Mouse (Mus musculus) right cerebral cortex, postnatal 4 days (tissue): ENCODE measurements at regions not wholly inside any gene's neighbourhood (a gene's known extent, or its start where the extent isn't known, plus 50 kb on each side); places are given as distances from the start of the nearest gene placed in this dataset.
A peak's percentile ranks its signal among the peaks of the same experiment; 100 is the strongest.

ENCODE experiments used
- DNase-seq: peaks from one replicate; pipeline ENCODE4 v3.0.0-alpha.2; 2022

DNA sequence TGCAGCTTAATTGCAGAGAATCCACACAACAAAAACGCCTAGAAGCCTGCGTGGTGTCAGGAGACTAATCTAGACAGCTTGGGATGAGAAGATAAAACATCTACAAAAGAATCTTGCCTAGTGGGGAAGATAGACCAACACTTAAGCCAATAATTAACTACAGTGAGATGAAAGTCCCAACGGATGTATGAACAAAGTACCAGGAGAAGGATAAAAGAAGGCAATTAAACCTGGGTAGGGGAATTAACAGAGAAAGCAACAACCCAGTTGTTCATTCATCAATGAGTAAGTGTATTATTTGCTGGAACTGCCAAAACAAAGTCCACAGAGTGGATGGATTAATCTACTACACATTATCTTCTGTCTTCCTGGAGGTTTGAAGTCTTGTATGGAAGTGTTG, 99.8 kb downstream of the Olfm4 start:
- no peak for DNase-seq

DNA sequence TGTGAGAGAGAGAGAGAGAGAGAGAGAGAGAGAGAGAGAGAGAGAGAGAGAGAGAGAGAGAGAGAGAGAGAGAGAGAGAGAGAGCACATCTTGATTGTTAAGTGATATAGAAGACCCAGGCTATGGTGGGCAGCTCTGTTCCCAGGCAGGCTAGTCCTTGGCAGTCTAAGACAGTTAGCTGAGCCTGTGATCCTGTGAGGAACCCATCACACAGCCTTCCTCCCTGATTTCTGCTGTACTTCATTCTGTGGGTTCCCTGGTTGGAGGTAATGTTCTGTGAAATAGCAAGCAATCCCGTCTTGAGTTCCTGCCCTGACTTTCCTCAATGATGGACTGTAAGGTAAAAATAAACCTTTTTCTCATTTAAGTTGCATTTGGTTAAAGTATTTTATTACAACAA, 113.4 kb downstream of the Olfm4 start:
- DNase-seq = no peak

DNA sequence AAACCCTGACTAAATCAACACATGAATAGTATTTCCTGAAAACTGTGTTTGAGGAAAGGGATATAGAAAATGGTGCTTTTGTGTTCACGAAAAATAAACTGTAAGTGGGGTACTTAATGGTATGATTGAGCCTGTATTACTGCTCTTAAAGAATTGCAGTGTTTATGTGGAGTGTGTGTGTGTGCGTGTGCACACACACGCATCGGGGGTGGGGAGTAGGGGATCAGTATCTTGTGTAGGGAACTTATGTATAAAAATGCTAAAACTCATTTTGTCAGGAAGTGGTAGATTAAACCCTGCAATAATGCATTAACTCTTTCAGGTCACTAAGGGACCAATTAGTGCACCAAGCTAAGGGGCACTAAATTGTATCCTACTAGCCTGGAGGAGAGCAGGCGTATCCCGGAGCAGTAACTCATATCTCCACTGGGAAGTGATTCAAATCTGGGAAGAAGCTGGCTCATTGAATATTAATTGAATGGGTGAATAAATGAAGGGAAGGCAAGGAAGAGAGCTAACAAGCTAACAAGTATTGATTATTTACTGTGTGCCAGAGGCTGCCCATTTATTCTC, 129.3 kb downstream of the Olfm4 start:
- no peak for DNase-seq

DNA sequence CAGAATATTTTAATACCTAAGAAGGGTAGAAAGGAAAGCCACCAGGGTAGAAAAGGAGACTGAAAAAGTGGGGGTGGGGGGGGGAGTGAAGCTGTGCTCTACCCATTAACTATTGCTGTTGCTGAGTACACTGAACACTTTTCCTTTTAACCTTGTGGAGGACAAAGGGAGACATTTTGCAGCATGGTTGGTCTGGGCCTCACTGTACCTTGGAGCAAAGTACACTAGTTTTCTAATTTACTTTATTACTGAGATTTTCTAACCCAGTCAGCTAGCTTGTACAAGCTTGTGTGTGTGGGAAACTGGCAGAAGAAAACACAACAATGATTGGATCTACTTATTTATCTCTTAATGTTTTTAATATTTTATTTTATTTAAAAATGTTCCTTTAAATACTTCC, 130.4 kb downstream of the Olfm4 start:
- DNase-seq = no peak

DNA sequence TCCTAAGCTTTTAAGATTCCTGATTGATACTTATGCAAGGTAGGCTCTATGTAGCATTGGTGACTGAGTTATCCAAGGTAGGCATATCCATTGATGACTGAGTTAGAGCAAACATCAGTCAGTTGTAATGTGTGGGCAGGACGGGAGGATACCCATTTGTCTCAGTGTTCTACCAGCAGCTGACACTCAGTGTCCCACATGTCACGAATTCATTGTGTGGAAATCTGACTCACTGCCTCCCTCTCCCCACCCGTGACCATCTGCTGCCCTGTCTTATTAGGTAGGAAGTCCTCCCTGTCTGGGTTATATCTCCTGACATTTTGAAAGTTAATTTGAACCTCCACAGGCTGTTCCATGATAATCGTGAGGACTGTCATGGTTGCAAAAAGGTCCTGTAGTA, 141.3 kb downstream of the Olfm4 start:
- no peak for DNase-seq

DNA sequence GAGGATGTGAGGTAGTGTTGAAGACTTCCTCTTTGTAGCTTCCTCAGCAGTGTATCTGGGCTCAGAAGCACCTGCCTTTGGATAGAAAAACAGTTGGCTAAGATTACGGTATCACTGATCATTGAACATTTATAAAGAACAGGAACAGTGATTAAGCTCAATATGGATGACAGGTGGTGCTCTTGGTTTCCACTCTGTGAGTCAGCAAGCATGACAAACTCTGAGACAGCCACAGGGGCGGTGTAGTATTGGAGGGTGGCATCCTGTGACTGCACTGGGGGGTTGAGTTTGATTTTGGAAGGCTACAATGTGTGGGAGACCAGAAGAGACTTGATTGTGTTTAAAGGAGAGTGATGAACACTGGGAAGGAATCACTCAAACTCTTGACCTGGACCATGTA, 144.3 kb downstream of the Olfm4 start:
- no peak for DNase-seq

DNA sequence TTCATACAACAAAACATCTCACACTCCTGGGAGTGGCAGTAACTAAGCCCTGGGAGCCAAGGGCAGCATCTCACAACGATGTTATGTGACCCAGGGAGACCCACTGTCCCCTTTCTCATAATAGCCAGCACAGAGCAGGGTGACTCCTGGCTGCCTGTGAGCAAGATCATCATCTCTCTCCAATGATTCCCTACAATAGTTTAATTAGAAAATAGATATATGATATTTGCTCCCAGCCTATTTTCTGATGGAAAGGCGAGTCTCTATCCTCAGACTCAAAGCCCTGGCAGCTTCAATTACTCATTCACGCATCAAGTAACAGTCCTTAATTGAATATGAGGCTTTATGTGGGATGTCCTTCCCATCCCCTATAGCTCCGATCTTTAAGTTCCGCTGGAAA, 153.7 kb downstream of the Olfm4 start:
- no peak for DNase-seq

DNA sequence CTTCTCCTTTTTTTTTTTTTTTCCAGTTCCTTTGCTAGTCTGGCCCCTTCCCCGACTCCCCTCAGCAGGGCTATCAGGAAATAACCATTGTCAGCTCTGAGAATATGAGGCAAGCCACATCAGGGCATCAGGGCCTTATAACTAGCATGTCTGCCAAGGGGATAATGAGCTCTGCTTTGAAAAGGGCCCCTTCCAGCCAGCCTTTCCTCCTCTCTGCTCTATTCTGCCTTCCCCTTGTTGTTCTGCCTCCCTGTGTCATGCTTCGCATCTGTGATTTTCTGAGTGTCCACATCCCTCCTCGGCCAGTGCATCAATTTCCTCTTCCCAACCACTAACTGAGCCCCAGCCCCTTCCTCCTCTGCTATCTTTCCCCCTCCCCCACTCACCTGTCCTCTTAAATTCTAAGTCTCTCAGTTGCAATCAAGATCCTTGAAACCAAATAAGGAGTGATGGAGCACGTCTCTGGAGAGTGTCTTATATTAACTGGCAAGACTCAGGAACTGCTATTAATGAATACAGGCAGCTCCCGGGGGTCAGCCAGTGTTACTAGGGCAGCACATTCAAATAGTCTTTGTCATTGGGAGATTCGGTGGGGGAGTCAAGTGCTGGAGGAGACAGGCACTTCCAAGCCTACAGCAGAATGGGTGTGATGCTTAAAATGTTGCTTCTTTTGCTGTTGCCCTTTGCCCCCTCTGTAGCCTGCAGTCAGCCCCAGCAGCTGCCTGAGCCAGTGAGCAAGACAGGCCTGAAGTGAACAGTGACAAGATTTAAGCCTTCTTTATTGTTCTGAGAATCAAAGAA, 155.3 kb downstream of the Olfm4 start:
- DNase-seq = no peak

DNA sequence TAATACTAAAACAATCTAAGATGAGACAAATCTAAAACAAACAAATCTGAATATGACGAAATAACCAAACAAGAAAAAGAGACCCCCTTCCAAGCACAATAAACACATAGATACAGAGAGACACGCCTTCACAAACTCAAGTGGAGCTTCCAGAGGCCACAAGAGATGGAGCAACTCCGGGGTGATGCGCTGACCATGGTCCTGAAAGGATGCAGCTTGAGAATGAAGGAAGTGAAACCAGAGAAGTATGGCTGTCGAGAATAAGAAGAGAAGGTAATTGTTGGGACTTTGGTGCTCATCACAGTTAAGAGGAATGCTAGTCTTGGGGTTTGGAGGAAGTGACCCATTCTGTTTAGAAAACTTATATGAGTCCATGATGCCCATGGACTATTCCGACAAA, 173.1 kb downstream of the Olfm4 start:
- DNase-seq = peak; percentile 14

DNA sequence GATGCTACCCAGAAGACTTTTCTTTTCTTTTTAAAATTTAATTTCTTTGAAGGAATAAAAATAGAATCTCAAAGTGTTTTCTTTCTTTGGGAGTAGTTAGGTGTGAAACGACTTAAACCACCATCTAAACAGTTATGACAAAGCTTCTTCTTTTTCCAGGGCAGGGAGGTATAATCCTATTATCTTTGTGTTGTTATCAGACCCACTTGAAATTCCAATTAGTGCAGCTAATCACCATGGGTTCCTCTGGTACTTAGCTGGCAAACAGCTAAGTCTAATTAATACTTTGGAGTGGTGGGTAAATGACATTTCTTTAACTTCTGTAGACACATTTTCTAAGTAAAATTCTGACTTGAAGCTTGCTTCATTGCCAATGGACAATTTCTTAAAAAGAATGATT, 185.3 kb downstream of the Olfm4 start:
- no peak for DNase-seq

DNA sequence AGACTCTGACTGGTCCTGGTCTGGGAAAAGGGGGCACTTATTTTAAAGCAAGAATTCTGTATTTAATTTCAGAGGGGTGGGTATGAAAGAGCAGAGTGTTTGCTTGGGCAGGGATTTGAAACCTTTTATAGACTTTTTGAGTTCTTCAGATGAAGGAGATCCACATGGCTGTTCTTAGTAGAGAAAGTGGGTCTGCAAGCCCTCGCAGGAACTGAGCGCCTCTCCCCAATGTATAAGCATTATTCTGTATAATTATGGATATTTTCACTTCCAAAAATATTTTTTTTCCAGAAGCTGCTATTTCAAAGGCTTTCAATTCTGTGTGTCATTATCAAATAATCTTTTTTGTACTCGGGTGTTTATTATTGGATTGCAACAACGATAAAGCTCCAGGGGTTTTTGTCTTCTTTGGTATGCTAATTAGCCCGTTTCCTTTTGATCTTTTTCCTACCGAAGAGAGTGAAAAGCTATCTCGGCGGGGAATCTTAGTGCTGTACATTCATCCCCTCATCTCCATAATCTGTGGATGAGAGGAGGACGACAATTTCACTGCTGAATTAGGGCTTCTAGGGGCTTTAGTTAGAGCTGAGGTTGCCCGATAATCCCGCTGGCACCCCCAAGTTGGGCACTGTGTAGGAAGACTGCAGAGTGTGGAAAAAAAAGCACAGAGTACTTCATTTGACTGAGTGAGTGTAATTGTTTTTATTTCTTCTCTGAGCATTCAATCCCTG, 186.7 kb downstream of the Olfm4 start:
- no peak for DNase-seq

DNA sequence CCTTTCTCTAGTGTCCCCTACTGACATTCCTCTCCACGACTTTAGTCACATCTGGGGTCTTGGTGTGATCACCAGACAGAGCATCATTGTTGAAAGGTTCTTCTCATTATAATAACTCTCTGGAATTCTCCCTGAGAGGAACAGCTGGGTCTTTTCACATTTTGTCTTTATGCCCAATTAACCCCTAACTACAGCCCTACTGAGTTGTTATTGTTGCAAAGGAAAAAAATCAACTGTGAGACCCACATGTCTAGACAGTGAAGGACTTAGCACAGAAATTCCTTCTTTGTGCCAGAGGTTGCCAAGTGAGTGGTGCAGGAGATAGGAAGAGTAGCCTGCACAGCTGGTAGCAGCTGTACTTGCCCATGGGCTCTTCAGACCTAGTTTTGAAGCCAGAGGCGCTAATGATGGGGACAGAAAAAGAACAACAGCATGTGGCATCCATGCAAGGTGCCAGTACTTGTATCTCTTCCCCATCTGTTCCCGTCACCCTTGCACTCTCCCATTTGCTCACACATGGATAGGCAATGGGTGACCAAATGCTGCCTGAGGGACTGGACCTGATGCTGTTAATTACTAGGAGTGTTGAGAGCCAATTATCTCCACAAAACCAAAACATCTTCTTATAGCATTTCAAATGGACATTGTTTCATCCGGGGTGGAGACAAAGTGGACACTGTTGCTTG, 189.1 kb downstream of the Olfm4 start:
- DNase-seq = no peak

DNA sequence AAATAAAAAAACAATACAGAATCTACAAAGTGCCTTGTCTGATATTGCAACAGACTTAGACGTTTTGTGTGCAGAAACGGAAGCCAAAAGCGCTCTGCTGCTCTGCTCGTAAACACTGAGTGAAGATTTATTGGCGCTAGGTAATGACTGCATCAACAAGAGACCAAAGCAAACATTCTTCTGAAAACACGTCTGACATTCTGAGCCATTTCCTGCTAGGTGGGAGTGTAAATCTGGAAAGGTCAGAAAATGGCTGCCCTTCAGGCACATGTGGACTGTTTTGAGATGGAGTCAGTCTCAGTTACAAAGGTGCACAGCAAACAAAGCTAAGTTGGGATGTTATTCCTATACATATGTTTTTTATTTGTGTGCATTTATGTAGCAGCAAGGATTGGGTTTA, 192.6 kb downstream of the Olfm4 start:
- DNase-seq = no peak

DNA sequence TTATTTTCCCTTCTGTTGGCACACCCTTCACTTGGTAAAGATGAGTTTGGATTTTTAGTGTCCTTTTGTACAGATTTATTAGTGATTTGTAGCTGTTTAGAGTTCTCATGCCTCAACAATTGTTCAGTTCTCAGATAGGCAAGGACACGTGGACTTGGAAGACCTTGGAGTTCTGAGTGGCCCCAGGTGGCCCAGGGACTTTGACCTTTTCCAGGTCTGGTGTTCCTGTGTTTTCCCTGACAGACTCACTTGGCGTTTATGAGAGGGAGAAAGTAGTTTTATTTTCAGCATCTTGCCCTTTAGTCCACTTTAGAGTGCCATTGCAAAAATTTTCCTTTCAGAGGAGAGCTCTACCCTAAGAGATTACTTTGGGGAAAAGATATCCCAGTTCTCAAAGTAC, 211.2 kb downstream of the Olfm4 start:
- no peak for DNase-seq

DNA sequence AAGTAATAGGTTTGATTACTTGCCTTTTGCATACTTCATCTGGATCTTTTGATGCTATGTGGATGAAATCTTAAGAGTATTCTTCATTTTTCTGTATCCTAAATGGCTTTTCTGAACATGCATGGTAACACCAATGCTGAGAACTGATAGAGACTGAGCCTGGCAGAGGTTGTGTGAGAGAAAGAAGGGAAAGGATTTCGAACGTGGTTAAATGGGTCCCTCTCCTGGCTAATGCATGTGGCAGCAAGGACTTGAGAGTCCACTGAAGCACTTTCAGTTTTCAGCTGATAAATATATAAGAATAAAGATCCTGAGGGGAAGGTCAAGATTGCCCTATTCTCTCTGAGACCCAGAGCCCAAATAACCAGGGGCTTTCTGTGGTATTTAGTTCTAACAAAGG, 229.0 kb downstream of the Olfm4 start:
- DNase-seq = peak; percentile 23

DNA sequence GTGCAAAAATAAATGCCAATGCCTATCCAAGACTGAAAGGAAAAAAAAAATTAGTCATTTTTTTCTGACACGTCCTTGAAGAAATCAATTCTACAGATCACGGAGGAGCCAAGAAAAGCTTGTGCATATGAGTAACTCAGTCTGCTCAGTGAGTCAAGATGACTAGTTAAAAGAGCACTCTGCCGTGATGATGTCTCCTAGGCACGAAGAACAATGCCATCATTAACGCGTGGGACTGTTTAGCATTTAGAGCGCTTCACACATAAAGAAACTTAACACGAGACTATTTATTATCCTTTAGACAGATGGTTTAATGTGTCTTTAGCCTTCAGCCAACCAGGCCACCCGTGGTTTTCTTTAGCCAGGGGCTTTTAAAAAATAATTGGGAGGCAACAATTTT, 229.8 kb downstream of the Olfm4 start:
- DNase-seq = no peak

DNA sequence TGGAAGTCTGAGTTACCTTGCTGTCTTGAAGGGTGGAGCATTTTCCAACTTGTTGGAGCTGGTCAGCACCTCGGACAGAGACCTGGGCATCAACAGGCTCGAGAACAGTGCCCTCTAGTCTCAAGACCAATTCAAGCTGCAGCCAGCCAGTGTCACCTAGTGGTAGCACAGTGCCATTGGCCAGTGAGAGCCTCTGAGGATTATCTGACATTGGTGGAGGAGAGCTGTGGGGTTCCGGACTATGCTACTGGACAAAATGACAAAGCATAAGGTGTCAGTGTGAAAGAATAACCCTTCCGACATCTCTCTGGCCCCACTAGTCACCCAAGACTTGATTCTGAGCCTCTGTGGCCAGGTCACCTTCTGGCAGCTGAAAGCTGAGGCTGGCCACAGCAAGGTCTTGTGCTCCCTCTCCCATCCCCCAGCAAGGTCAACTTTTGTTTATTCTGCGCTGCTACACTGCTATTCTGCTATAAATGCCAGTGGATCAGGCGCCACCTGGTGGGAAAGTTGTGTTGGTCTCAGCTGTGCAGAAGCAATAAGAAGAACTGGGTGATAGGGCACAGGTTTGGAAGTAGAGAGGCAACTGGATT, 232.2 kb downstream of the Olfm4 start:
- DNase-seq = peak; percentile 69

DNA sequence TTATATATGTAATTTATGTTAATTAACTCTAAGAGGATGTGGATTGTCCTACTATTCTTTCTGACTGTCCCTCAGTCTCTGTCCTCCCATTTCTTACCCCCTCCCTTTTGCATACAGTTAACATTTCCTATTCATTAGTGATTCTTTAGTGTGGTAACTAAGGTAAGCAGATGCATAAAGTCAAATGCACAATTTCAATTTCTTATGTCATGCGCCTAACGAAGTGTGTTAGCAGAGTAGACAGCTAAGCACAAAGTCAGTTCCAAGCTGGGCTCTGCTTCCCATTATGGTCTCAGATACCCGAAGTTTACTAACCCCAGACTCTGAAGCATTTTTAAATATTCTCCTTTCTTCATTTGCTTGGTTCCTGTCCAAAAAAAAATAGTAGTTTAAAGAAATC, 248.2 kb downstream of the Olfm4 start:
- no peak for DNase-seq

DNA sequence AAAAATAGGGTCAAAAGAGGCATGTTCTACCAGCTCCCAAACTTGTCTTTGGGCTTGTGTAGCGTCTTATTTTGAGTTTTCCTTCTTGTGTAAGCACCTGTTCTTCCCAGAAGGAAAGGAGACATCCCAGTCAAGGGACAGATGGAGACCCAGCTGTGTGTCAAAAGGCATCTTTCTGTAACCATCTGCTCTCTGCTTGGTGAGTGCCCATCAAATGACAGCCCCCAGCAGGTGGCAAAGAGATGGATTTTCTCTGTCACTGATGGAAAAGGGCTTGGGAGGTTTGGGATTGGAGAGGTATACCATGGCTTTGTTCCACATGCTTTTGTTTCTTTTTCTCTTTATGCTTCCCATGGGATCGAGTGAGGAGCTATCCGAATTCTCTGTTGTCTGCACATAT, 249.1 kb downstream of the Olfm4 start:
- DNase-seq = no peak

DNA sequence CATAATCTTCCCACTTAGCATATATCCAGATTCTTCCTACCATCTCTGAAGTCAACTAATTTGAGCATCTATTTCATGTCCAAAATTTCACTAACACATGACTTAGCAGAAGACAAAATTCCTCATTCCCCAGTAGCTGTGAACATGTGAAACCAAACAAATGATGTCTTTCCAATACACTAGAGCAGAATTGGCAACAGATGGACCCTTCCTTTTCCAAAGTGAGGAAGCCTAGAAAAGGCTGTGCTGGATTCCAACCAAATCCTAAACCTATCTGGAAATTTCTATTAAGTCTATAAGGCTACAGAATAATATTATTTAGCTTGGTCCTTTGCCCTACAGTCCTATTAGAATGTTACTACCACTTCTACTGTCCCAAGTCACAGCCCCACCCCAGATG, 253.3 kb downstream of the Olfm4 start:
- DNase-seq = no peak

DNA sequence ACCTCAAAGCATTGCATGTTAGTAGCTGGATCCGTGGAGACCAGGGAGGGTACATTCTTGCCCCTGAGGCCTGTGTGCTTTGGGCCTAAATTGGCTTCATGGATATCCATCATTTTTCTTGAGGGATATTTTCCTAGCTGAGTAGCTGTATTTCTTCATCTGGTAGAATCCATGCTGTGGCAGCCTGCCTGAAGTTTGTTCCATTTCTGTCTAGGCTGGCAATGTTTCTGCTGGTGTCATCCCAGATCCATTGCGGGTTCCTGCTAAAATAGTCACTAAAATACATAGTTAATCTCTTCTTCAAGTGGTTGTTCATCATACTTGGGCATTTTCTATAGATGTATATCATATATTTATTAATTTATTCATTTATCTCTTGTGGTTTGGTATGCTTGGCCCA, 253.7 kb downstream of the Olfm4 start:
- DNase-seq = peak; percentile 59

DNA sequence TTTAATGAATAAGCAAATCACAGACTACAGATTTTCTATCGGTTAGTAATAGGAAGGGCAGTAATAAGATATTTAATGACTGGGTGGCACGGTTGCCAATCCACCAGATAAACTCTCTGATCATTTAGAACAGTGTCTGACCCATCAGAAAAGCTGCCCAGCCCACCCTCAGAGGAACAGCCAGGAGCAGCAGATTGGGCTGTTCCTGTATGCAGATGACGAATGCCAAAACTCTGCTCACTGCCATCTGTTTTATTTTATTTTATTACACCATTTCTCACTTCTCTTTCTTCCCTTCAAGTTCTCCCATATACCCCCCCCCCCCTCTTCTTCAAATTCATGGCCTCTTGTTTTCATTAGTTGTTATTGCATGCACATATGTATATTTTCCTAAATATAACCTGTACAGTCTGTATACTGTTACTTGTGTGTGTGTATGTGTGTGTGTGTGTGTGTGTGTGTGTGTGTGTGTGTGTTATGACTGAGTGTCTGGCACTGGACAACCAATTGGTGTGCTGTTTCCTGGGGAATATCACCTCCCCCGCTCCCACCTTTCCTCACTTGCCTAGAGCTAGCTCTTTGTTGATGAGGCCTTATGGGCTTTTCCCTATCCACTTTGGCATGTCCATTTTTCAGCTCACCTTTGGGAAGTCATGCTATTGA, 260.9 kb downstream of the Olfm4 start:
- no peak for DNase-seq

DNA sequence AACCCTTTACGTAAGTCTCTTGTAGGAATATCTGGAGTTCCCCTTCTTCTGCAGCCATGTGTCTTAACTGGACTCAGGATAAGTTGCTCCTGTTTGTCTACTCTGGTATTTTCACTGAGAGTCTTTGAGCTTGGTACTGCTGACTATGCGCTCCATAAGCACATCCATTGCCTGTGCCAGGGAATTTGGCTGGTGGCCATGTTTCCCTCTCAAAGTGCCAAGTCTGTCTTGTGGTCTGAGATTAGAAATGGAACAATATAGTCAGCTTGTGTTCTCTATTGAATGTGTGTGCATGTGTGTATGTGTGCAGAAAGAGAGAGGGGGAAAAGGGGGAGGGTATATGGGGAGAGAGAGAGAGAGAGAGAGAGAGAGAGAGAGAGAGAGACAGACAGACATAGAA, 263.7 kb downstream of the Olfm4 start:
- DNase-seq = peak; percentile 80
